Mouse (Mus musculus) small intestine, adult 10 weeks (tissue): ENCODE data around the gene Clk3. TPM values are rescaled to one million over a fixed set of nuclear protein-coding genes. Genes with fewer than 3 reads are reported as not detected.

Source experiments
- polyA plus RNA-seq: library from polyadenylated mRNA; stranded (reverse); fragments of 350-450 nt; fragmentation: Illumina TruSeq; extraction: RNeasy Lipid Tissue Mini Kit (QIAGEN cat#74804); gene quantifications from one replicate; pipeline ENCODE4 v1.2.3, GENCODE M21; 2014; ENCODE audit warnings: low replicate concordance

Gene Clk3
- polyA plus RNA-seq = 52.7 TPM

GRCm38 (mm10) chr9:57765364-57766351 is at the start of gene Clk3:
Gene Clk3 (minus strand): TSS chr9:57765860.

GRCm38 (mm10) chr9:57708068-57708719 is 57.5 kb downstream of the Clk3 start, which contains the start of gene Edc3:
Gene Edc3 (plus strand): TSS chr9:57708540.

Other genes starting within 250 kb of the Clk3 start
- gene Cox5a, start 244.6 kb downstream of the Clk3 start, polyA plus RNA-seq = 976 TPM
- 1.4 TPM for gene Fam219b, start 228.3 kb downstream of the Clk3 start, polyA plus RNA-seq
- 15.0 TPM for gene Mpi, start 213.1 kb downstream of the Clk3 start, polyA plus RNA-seq
- gene Scamp2, start 204.9 kb downstream of the Clk3 start, polyA plus RNA-seq = 22.5 TPM
- 8.7 TPM for gene Ulk3, start 176.4 kb downstream of the Clk3 start, polyA plus RNA-seq
- not detected for gene Cplx3, start 159.6 kb downstream of the Clk3 start, polyA plus RNA-seq
- gene Lman1l, start 145.1 kb downstream of the Clk3 start, polyA plus RNA-seq = not detected
- gene Csk, start 112.2 kb downstream of the Clk3 start, polyA plus RNA-seq = 3.2 TPM
- not detected for gene Cyp1a2, start 82.2 kb downstream of the Clk3 start, polyA plus RNA-seq
- gene Cyp1a1, start 77.9 kb downstream of the Clk3 start, polyA plus RNA-seq = 25.2 TPM
- 3.2 TPM for gene Edc3, start 57.3 kb downstream of the Clk3 start, polyA plus RNA-seq
- 3.3 TPM for gene Arid3b, start 70.9 kb upstream of the Clk3 start, polyA plus RNA-seq
- 23.2 TPM for gene Ubl7, start 145.1 kb upstream of the Clk3 start, polyA plus RNA-seq
- 1.0 TPM for gene Sema7a, start 174.3 kb upstream of the Clk3 start, polyA plus RNA-seq
- not detected for gene Cyp11a1, start 240.6 kb upstream of the Clk3 start, polyA plus RNA-seq